Mouse (Mus musculus) embryonic facial prominence, embryonic 11.5 days (tissue): ENCODE results near the gene Pfdn5. TPM values are rescaled to one million over a fixed set of nuclear protein-coding genes. Genes with fewer than 3 reads are reported as not detected.
A peak's percentile ranks its signal among the peaks of the same experiment; 100 is the strongest.

Source experiments
- ATAC-seq: fragments of 200-750 bp; cut with Nextera tagmentation; replicated peaks from 2 replicates; pipeline ENCODE4 v1.8.0; 2017; ENCODE audit warnings: low read depth; ENCODE audit not compliant: insufficient number of reproducible peaks, low FRiP score, low TSS enrichment
- DNase-seq: peaks from one replicate; pipeline ENCODE4 v3.0.0-alpha.2; 2015; ENCODE audit warnings: low spot score
- H3K27ac ChIP-seq: fragments of 300-500 bp; sonication (generic); replicated peaks from 2 replicates; pipeline ENCODE4 v1.5.1; 2014; ENCODE audit warnings: mild to moderate bottlenecking, low read depth, low read length, control low read depth
- H3K27me3 ChIP-seq: fragments of 300-500 bp; sonication (generic); 2 replicates; pipeline ENCODE4 v1.6.1; 2014; ENCODE audit warnings: mild to moderate bottlenecking, low read length, moderate library complexity, mixed read lengths; ENCODE audit not compliant: control insufficient read depth, insufficient read depth
- H3K36me3 ChIP-seq: fragments of 300-500 bp; sonication (generic); replicated peaks from 2 replicates; pipeline ENCODE4 v1.6.1; 2014; ENCODE audit warnings: low read depth, mild to moderate bottlenecking, low read length, moderate library complexity, mixed read lengths; ENCODE audit not compliant: control insufficient read depth, insufficient read depth
- H3K4me1 ChIP-seq: fragments of 300-500 bp; sonication (generic); 2 replicates; pipeline ENCODE4 v1.6.1; 2014; ENCODE audit warnings: low read length, mixed read lengths; ENCODE audit not compliant: control insufficient read depth, insufficient read depth
- H3K4me2 ChIP-seq: fragments of 300-500 bp; sonication (generic); 2 replicates; pipeline ENCODE4 v1.6.1; 2014; ENCODE audit warnings: low read depth, mild to moderate bottlenecking, control low read depth, low read length, moderate library complexity
- H3K4me3 ChIP-seq: fragments of 300-500 bp; sonication (generic); 2 replicates; pipeline ENCODE4 v1.5.1; 2014; ENCODE audit warnings: low read depth, low read length, control low read depth
- H3K9ac ChIP-seq: fragments of 300-500 bp; sonication (generic); replicated peaks from 2 replicates; pipeline ENCODE4 v1.6.1; 2014; ENCODE audit warnings: mild to moderate bottlenecking, control low read depth, low read length
- H3K9me3 ChIP-seq: fragments of 300-500 bp; sonication (generic); replicated peaks from 2 replicates; pipeline ENCODE4 v1.6.1; 2016; ENCODE audit warnings: mild to moderate bottlenecking, low read length, inconsistent platforms, mixed read lengths; ENCODE audit not compliant: control insufficient read depth
- whole genome bisulfite sequencing: fragments of 180-500 bp; shearing (Covaris S2); extraction: QIAGEN DNeasy Blood & Tissue Kit; methylation state at CpG from one replicate; pipeline ENCODE4 v1.1.7; 2014; 5-methylcytosine and 5-hydroxymethylcytosine counted together
- polyA plus RNA-seq: library from polyadenylated mRNA; unstranded; fragments of >200 nt; fragmentation: Nextera tagmentation; extraction: Ambion mirVana; gene quantifications from 2 replicates; pipeline ENCODE4 v1.2.1, GENCODE M21; 2014

Gene Pfdn5
- polyA plus RNA-seq, 1 experiment from 2014 or later: 453 TPM

- peak overlapping the region; percentile 83 for H3K27ac ChIP-seq
- peak overlapping the region; percentile 42 for H3K4me3 ChIP-seq
- peak; percentile 61 for ATAC-seq
- H3K9ac ChIP-seq: peak overlapping the region; percentile 88
- H3K36me3 ChIP-seq: no peaks in the 10 kb centered on the region
- H3K4me1 ChIP-seq: peaks cover 15% of the 10 kb centered on the region
- DNase-seq: peak; percentile 77
- H3K27me3 ChIP-seq: peaks cover 10% of the 10 kb centered on the region; the same call in 1 of the 2 replicates
- no peaks in the 10 kb centered on the region for H3K9me3 ChIP-seq
- WGBS: under 1% methylated on average over 48 of the region's 49 CpGs
- peak overlapping the region; percentile 91 for H3K4me2 ChIP-seq
Observed at GRCm38 (mm10) chr15:102355134-102355870, 29.4 kb downstream of the Pfdn5 start.

- Histone ChIP-seq H3K36me3 (no peaks in the 10 kb centered on the region), H3K9ac (peak overlapping the region; percentile 88), H3K4me2 (peak overlapping the region; percentile 91), H3K4me3 (peak overlapping the region; percentile 42), H3K9me3 (no peaks in the 10 kb centered on the region), H3K27me3 (peaks cover 10% of the 10 kb centered on the region; the same call in 1 of the 2 replicates), H3K4me1 (peaks cover 15% of the 10 kb centered on the region), H3K27ac (peak overlapping the region; percentile 83)
- ATAC-seq: peak; percentile 16
- peak; percentile 66 for DNase-seq
- under 1% methylated on average over 38 of the region's 38 CpGs for WGBS
Observed at GRCm38 (mm10) chr15:102355871-102356441, 30.0 kb downstream of the Pfdn5 start.

GRCm38 (mm10) chr15:102356501-102357325 lies 30.8 kb downstream of the Pfdn5 start:
- Histone ChIP-seq H3K4me3 (no peak overlapping the region), H3K9ac (peak overlapping the region; percentile 88)

GRCm38 (mm10) chr15:102358126-102358525 lies 32.2 kb downstream of the Pfdn5 start:
- Histone ChIP-seq H3K27me3 (peaks cover 10% of the 10 kb centered on the region; the same call in 1 of the 2 replicates), H3K4me3 (peak overlapping the region; percentile 8; the same call in 1 of the 2 replicates), H3K4me1 (peaks cover 18% of the 10 kb centered on the region), H3K9ac (peak overlapping the region; percentile 32), H3K27ac (0 out of 2 replicates have a peak overlapping the region, but pooled peaks have one; percentile 2), H3K9me3 (no peaks in the 10 kb centered on the region), H3K4me2 (peak overlapping the region; percentile 38), H3K36me3 (no peaks in the 10 kb centered on the region)
- DNase-seq (peak; percentile 62), ATAC-seq (no peak)
- WGBS: 5% methylated on average over 25 of the region's 25 CpGs

More at GRCm38 (mm10) chr15:102356501-102357325, 30.8 kb downstream of the Pfdn5 start:
- DNase-seq (peak; percentile 62), ATAC-seq (no peak; the same call in 1 of the 2 replicates)
- H3K27ac ChIP-seq: peak overlapping the region; percentile 83; the same call in 1 of the 2 replicates
- H3K9me3 ChIP-seq: no peaks in the 10 kb centered on the region
- H3K4me1 ChIP-seq: peaks cover 15% of the 10 kb centered on the region
- peak overlapping the region; percentile 91 for H3K4me2 ChIP-seq
- H3K27me3 ChIP-seq: peaks cover 10% of the 10 kb centered on the region; the same call in 1 of the 2 replicates
- WGBS: 19% methylated on average over 16 of the region's 16 CpGs
- no peaks in the 10 kb centered on the region for H3K36me3 ChIP-seq

GRCm38 (mm10) chr15:102358834-102359233 lies 32.9 kb downstream of the Pfdn5 start:
- ATAC-seq (no peak), DNase-seq (no peak)
- WGBS: 25% methylated on average over 5 of the region's 5 CpGs
- Histone ChIP-seq H3K4me1 (peaks cover 18% of the 10 kb centered on the region), H3K9ac (no peak overlapping the region), H3K27ac (no peak overlapping the region), H3K4me2 (no peak overlapping the region; the same call in 1 of the 2 replicates), H3K9me3 (no peaks in the 10 kb centered on the region), H3K27me3 (peaks cover 10% of the 10 kb centered on the region; the same call in 1 of the 2 replicates), H3K36me3 (no peaks in the 10 kb centered on the region), H3K4me3 (no peak overlapping the region)

GRCm38 (mm10) chr15:102362648-102363047 lies 36.7 kb downstream of the Pfdn5 start:
- peak overlapping the region; percentile 26 for H3K4me2 ChIP-seq
- no peak overlapping the region for H3K4me3 ChIP-seq
- H3K9ac ChIP-seq: peak overlapping the region; percentile 40
- no peaks in the 10 kb centered on the region for H3K36me3 ChIP-seq
- no peaks in the 10 kb centered on the region for H3K9me3 ChIP-seq
- WGBS: 10% methylated on average over 14 of the region's 14 CpGs
- ATAC-seq (peak; percentile 25; the same call in 1 of the 2 replicates), DNase-seq (peak; percentile 34)
- peaks cover 15% of the 10 kb centered on the region for H3K4me1 ChIP-seq
- H3K27ac ChIP-seq: no peak overlapping the region
- peaks cover 10% of the 10 kb centered on the region; the same call in 1 of the 2 replicates for H3K27me3 ChIP-seq

- no peaks in the 10 kb centered on the region; the same call in 1 of the 2 replicates for H3K27me3 ChIP-seq
- ATAC-seq (no peak), DNase-seq (no peak)
- peaks cover 6% of the 10 kb centered on the region for H3K4me1 ChIP-seq
- H3K36me3 ChIP-seq: no peaks in the 10 kb centered on the region
- H3K9ac ChIP-seq: no peak overlapping the region
- no peak overlapping the region for H3K4me3 ChIP-seq
- no peak overlapping the region for H3K4me2 ChIP-seq
- WGBS: 100% methylated on average over 1 of the region's 1 CpGs
- H3K27ac ChIP-seq: no peak overlapping the region
- no peaks in the 10 kb centered on the region for H3K9me3 ChIP-seq
Observed at GRCm38 (mm10) chr15:102364678-102365077, 38.8 kb downstream of the Pfdn5 start.
